Mouse (Mus musculus) liver, adult 2 months (tissue): ENCODE measurements around the gene Usp4. TPM values are rescaled to one million over a fixed set of nuclear protein-coding genes. Genes with fewer than 3 reads are reported as not detected.
A peak's percentile ranks its signal among the peaks of the same experiment; 100 is the strongest.
"Not testable (repeated sequence)": the region's sequence is repeated elsewhere in the genome, so short reads cannot be mapped to it uniquely, and the experiment has no call there.

ENCODE experiments used
- DNase-seq: peaks from one replicate; pipeline ENCODE4 v3.0.0-alpha.2; 2011; ENCODE audit warnings: low read depth, low spot score; ENCODE audit errors: extremely low read depth
- H3K27ac ChIP-seq: fragments of 200-500 bp; replicated peaks from 2 replicates; pipeline ENCODE4 v1.5.1; 2012; ENCODE audit warnings: low read depth, mild to moderate bottlenecking, control low read depth, inconsistent platforms, low read length; ENCODE audit not compliant: insufficient read depth
- H3K27me3 ChIP-seq: fragments of 200-500 bp; 2 replicates; pipeline ENCODE4 v1.6.1; 2012; ENCODE audit warnings: mild to moderate bottlenecking, moderate library complexity, low read length, inconsistent platforms; ENCODE audit not compliant: control insufficient read depth, insufficient read depth
- H3K36me3 ChIP-seq: fragments of 200-500 bp; 2 replicates; pipeline ENCODE4 v1.6.1; 2012; ENCODE audit warnings: low read length, inconsistent platforms; ENCODE audit not compliant: control insufficient read depth, insufficient read depth
- H3K4me1 ChIP-seq: fragments of 200-500 bp; 2 replicates; pipeline ENCODE4 v1.6.1; 2011; ENCODE audit warnings: low read length; ENCODE audit not compliant: control insufficient read depth, insufficient read depth
- H3K4me3 ChIP-seq: fragments of 200-500 bp; 2 replicates; pipeline ENCODE4 v1.5.1; 2011; ENCODE audit warnings: low read depth, mild to moderate bottlenecking, control low read depth, low read length, moderate library complexity; ENCODE audit not compliant: insufficient read depth
- H3K79me2 ChIP-seq: fragments of 200-500 bp; 2 replicates; pipeline ENCODE4 v1.6.1; 2012; ENCODE audit warnings: inconsistent platforms, mild to moderate bottlenecking, low read length, moderate library complexity; ENCODE audit not compliant: control insufficient read depth, insufficient read depth
- H3K9ac ChIP-seq: fragments of 200-500 bp; 2 replicates; pipeline ENCODE4 v1.6.1; 2012; ENCODE audit warnings: low read depth, mild to moderate bottlenecking, control low read depth, inconsistent platforms, low read length
- CTCF ChIP-seq: fragments of 200-500 bp; IDR thresholded peaks from 2 replicates; pipeline ENCODE4 v1.5.1; 2011; ENCODE audit warnings: low read depth, low read length, control low read depth
- POLR2A ChIP-seq: fragments of 200-500 bp; IDR thresholded peaks from 2 replicates; pipeline ENCODE4 v1.6.1; 2011; ENCODE audit warnings: low read length, control low read depth; ENCODE audit not compliant: insufficient read depth; ENCODE audit errors: extremely low read depth
- WGBS: fragments of 180-500 bp; shearing (Covaris S2); methylation state at CpG from one replicate; pipeline ENCODE4 v1.1.7; 2018; 5-methylcytosine and 5-hydroxymethylcytosine counted together
- polyA plus RNA-seq: library from polyadenylated mRNA; depleted of rRNA; stranded (reverse); fragments of >200 nt; gene quantifications from 2 replicates; pipeline ENCODE4 v1.2.3, GENCODE M21; 2012
- total RNA-seq: library from RNA; depleted of rRNA; stranded (reverse); fragments of >200 nt; gene quantifications from 2 replicates; pipeline ENCODE4 v1.2.3, GENCODE M21; 2014

The Usp4 gene
- total and polyA plus RNA-seq, 2 experiments, result 62.0 to 65.2 TPM

GRCm38 (mm10) chr9:108306571-108306980 lies 41.1 kb upstream of the Usp4 start:
- DNase-seq, result peak; percentile 42
- H3K27me3 ChIP-seq, result no peaks in the 10 kb centered on the region
- TF ChIP-seq POLR2A, result no peak
- TF ChIP-seq CTCF, result no peak
- WGBS, result 1% methylated on average over 51 of the region's 51 CpGs
- H3K9ac ChIP-seq, result peak overlapping the region; percentile 96
- peaks cover 17% of the 10 kb centered on the region for H3K36me3 ChIP-seq
- peak overlapping the region; percentile 91 for H3K4me3 ChIP-seq
- H3K79me2 ChIP-seq, result peaks cover 20% of the 10 kb centered on the region
- peaks cover 27% of the 10 kb centered on the region for H3K4me1 ChIP-seq
- peak overlapping the region; percentile 93 for H3K27ac ChIP-seq

DNA sequence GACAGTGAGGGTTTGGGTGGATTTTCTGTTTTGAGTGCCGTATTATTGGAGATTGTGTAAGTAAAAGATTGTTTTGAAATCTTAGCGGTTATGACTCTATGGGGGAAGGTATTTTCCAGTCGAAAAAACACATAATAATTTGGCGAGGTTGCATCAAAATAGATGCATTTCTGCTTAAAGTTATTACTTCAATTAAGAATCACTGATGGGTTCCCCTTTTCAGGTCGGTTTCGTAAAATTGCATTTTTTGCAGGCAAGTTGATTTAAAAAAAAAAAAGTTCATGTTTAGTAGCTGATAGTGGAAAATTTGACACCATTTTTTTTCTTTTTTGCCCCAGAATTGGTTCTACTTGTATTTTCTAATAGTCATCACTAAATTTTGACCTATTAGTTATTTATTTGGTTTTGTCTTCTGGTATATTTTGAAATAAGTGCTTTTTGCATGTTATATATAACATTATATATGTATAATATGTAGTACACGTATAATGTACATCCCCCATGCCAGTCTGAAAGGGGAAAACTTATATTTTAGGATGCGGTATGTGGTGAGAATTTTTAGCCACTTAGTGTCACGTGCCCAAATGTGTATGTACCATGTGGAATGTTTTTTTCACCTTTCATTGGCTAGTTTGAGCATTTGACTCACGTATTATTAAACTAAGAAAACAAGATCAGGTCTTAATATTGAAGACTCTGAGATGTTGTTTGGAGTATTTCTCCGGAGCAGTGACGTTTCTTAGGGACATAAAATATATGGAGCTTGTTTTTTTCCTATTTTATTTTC lies 40.4 kb upstream of the Usp4 start:
- DNase-seq, result peak; percentile 32
- TF ChIP-seq CTCF (no peak), POLR2A (no peak)
- H3K9ac ChIP-seq, result peak overlapping the region; percentile 96
- H3K36me3 ChIP-seq, result peaks cover 18% of the 10 kb centered on the region
- peaks cover 26% of the 10 kb centered on the region for H3K79me2 ChIP-seq
- WGBS, result 2% methylated on average over 12 of the region's 12 CpGs
- H3K4me1 ChIP-seq, result peaks cover 28% of the 10 kb centered on the region
- peak overlapping the region; percentile 91 for H3K4me3 ChIP-seq
- peak overlapping the region; percentile 93 for H3K27ac ChIP-seq
- no peaks in the 10 kb centered on the region for H3K27me3 ChIP-seq

- H3K9ac ChIP-seq, result no peak overlapping the region
- peaks cover 11% of the 10 kb centered on the region for H3K36me3 ChIP-seq
- no peak overlapping the region for H3K27ac ChIP-seq
- WGBS, result 5% methylated on average over 2 of the region's 2 CpGs
- no peak for TF ChIP-seq POLR2A
- TF ChIP-seq CTCF, result no peak
- H3K4me3 ChIP-seq, result no peak overlapping the region
- DNase-seq, result peak; percentile 56
- peaks cover 27% of the 10 kb centered on the region for H3K4me1 ChIP-seq
- no peaks in the 10 kb centered on the region for H3K27me3 ChIP-seq
- peaks cover 30% of the 10 kb centered on the region for H3K79me2 ChIP-seq
Observed at GRCm38 (mm10) chr9:108308141-108308540, 39.5 kb upstream of the Usp4 start.

DNA sequence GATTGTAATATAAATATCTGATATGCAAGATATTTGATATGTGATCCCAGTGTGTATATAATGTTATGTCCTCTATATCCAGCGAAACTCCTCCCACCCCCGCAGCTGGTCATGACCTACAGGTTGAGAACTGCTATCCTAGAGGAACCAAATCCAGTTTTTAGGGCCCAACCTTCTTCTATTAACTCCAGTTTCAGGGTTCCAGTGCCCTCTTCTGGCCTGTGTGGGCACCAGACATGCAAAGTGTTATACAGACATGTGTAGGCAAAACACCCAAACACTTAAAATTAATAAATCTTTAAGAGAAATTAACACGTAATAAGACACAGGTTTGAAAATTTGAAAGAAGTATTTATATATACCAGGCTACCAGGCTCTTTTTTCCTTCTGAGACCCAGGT lies 30.1 kb upstream of the Usp4 start:
- peaks cover 47% of the 10 kb centered on the region for H3K79me2 ChIP-seq
- H3K36me3 ChIP-seq, result peaks cover 13% of the 10 kb centered on the region
- no peak overlapping the region for H3K9ac ChIP-seq
- DNase-seq, result peak; percentile 49
- H3K27ac ChIP-seq, result no peak overlapping the region
- no peaks in the 10 kb centered on the region for H3K27me3 ChIP-seq
- H3K4me1 ChIP-seq, result peaks cover 38% of the 10 kb centered on the region
- H3K4me3 ChIP-seq, result no peak overlapping the region
- 77% methylated on average over 3 of the region's 3 CpGs for WGBS
- TF ChIP-seq CTCF (peak; percentile 38; the same call in 1 of the 2 replicates), POLR2A (no peak)

GRCm38 (mm10) chr9:108318462-108318861 lies 29.2 kb upstream of the Usp4 start:
- H3K4me3 ChIP-seq, result no peak overlapping the region
- DNase-seq, result no peak
- no peak for TF ChIP-seq CTCF
- no peak for TF ChIP-seq POLR2A
- H3K36me3 ChIP-seq, result peaks cover 13% of the 10 kb centered on the region
- H3K4me1 ChIP-seq, result peaks cover 37% of the 10 kb centered on the region
- peaks cover 49% of the 10 kb centered on the region for H3K79me2 ChIP-seq
- WGBS, result 73% methylated on average over 2 of the region's 2 CpGs
- H3K27me3 ChIP-seq, result no peaks in the 10 kb centered on the region
- no peak overlapping the region for H3K27ac ChIP-seq
- H3K9ac ChIP-seq, result no peak overlapping the region

GRCm38 (mm10) chr9:108322054-108322453 lies 25.6 kb upstream of the Usp4 start:
- not testable (repeated sequence) for H3K36me3 ChIP-seq, H3K9ac ChIP-seq, H3K27ac ChIP-seq, DNase-seq, H3K4me3 ChIP-seq, H3K27me3 ChIP-seq
- peaks cover 38% of the 10 kb centered on the region; the same call in 1 of the 2 replicates for H3K79me2 ChIP-seq
- peaks cover 32% of the 10 kb centered on the region for H3K4me1 ChIP-seq
- WGBS, result 86% methylated on average over 7 of the region's 7 CpGs
